Mouse (Mus musculus): Measurements from ENCODE around the gene Ssxb1. TPM values are rescaled to one million over a fixed set of nuclear protein-coding genes. Genes with fewer than 3 reads are reported as not detected.
"Not testable (repeated sequence)": the region's sequence is repeated elsewhere in the genome, so short reads cannot be mapped to it uniquely, and the experiment has no call there.

Ssxb1 gene
- polyA plus RNA-seq (2016; fragmentation: Nextera tagmentation; extraction: Ambion mirVana): not detected in 2 replicates

DNA sequence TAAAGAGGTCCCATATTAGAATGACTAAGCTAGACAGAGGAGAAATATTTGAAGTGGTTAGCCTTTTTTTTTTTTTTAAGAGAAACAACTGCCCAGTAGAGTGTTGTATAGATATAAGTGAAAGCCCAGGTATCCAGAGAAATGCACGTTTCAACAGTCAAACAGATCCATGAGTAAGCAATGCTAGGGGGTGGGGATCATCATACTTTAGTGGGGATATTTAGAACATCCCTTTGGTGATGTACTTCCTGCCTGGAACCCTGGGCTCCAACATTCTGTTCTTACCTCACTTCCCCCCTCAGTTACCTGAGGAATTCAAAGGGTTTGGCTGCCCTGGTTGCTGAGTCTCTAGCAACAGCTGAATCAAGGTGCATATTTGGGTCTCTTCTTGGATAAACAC is at the start of gene Ssxb1:
Ssxb1 (plus strand) TSS at position 301 of the 400 bp plus-strand sequence.
- not testable (repeated sequence) for H3K9ac ChIP-seq; H3K9me3 ChIP-seq (replicated peaks); H3K36me3 ChIP-seq; ATAC-seq (ENCODE audit: low FRiP score); H3K4me2 ChIP-seq (replicated peaks); H3K27me3 ChIP-seq; H3K27ac ChIP-seq; H3K4me3 ChIP-seq; H3K4me1 ChIP-seq
- WGBS: 25% methylated on average over 1 of the region's 1 CpGs

GRCm38 (mm10) chrX:8366678-8367077 is 46.4 kb upstream of the Ssxb1 start, which contains the start of gene Ssxb9:
TSS of gene Ssxb9 (plus strand) at chrX:8366978.
- H3K27me3 ChIP-seq; H3K36me3 ChIP-seq; H3K9me3 ChIP-seq (replicated peaks); H3K4me2 ChIP-seq (replicated peaks); H3K27ac ChIP-seq; H3K4me3 ChIP-seq; ATAC-seq (ENCODE audit: low FRiP score); H3K4me1 ChIP-seq; H3K9ac ChIP-seq: not testable (repeated sequence)
- whole genome bisulfite sequencing: 36% methylated on average over 1 of the region's 1 CpGs

DNA sequence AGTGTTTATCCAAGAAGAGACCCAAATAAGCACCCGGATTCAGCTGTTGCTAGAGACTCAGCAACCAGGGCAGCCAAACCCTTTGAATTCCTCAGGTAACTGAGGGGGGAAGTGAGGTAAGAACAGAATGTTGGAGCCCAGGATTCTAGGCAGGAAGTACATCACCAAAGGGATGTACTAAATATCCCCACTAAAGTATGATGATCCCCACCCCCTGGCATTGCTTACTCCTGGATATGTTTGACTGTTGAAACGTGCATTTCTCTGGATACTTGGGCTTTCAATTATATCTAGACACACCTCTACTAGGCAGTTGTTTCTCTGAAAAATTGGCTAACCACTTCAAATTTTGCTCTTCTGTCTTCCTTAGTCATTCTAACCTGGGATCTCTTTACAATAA is 48.5 kb downstream of the Ssxb1 start, which contains the start of gene Ssxb2:
Ssxb2 (minus strand) TSS at position 101 of the 400 bp plus-strand sequence.
- WGBS: 69% methylated on average over 2 of the region's 2 CpGs
- H3K36me3 ChIP-seq; H3K27ac ChIP-seq; H3K4me2 ChIP-seq (replicated peaks); H3K9ac ChIP-seq; ATAC-seq (ENCODE audit: low FRiP score); H3K9me3 ChIP-seq (replicated peaks); H3K27me3 ChIP-seq; H3K4me1 ChIP-seq; H3K4me3 ChIP-seq: not testable (repeated sequence)

Other genes starting within 250 kb of the Ssxb1 start
- 16.4 and 16.7 TPM in 2 replicates for gene Tbc1d25, start 237.1 kb upstream of the Ssxb1 start, polyA plus RNA-seq (2016; fragmentation: Nextera tagmentation; extraction: Ambion mirVana)
- gene Ebp, start 219.8 kb upstream of the Ssxb1 start, polyA plus RNA-seq (2016; fragmentation: Nextera tagmentation; extraction: Ambion mirVana): 30.7 and 32.3 TPM in 2 replicates
- 28.2 and 31.7 TPM in 2 replicates for gene Porcn, start 206.8 kb upstream of the Ssxb1 start, polyA plus RNA-seq (2016; fragmentation: Nextera tagmentation; extraction: Ambion mirVana)
- 43.1 and 43.5 TPM in 2 replicates for gene Ftsj1, start 160.9 kb upstream of the Ssxb1 start, polyA plus RNA-seq (2016; fragmentation: Nextera tagmentation; extraction: Ambion mirVana)
- 5.5 and 6.1 TPM in 2 replicates for gene Slc38a5, start 142.2 kb upstream of the Ssxb1 start, polyA plus RNA-seq (2016; fragmentation: Nextera tagmentation; extraction: Ambion mirVana)
- not detected in 2 replicates for gene Ssxb10, start 85.9 kb upstream of the Ssxb1 start, polyA plus RNA-seq (2016; fragmentation: Nextera tagmentation; extraction: Ambion mirVana)
- not detected in 2 replicates for gene Ssxb9, start 46.3 kb upstream of the Ssxb1 start, polyA plus RNA-seq (2016; fragmentation: Nextera tagmentation; extraction: Ambion mirVana)
- not detected in 2 replicates for gene Ssxb2, start 48.4 kb downstream of the Ssxb1 start, polyA plus RNA-seq (2016; fragmentation: Nextera tagmentation; extraction: Ambion mirVana)
- gene Gm14459, start 111.6 kb downstream of the Ssxb1 start, polyA plus RNA-seq (2016; fragmentation: Nextera tagmentation; extraction: Ambion mirVana): not detected in 2 replicates
- gene Ssxb6, start 134.9 kb downstream of the Ssxb1 start, polyA plus RNA-seq (2016; fragmentation: Nextera tagmentation; extraction: Ambion mirVana): not detected in 2 replicates
- not detected in 2 replicates for gene Ssxb3, start 178.5 kb downstream of the Ssxb1 start, polyA plus RNA-seq (2016; fragmentation: Nextera tagmentation; extraction: Ambion mirVana)

All from hindbrain, embryonic 12.5 days (tissue).